Mouse (Mus musculus): ENCODE data around the gene Sf3a2. TPM values are rescaled to one million over a fixed set of nuclear protein-coding genes. Genes with fewer than 3 reads are reported as not detected.

Gene Sf3a2
- total and polyA plus RNA-seq, 2 experiments from 2014 or later: 20.4 to 66.4 TPM

- H3K4me2 ChIP-seq (ENCODE audit: low read depth): no peak overlapping the region
- TF ChIP-seq CTCF (IDR thresholded peaks at IDR 0.05; ENCODE audit: low read depth): no peak
- no peaks in the 10 kb centered on the region for H3K27me3 ChIP-seq (ENCODE audit: insufficient read depth, low read length)
- no peak overlapping the region for H3K27ac ChIP-seq (ENCODE audit: low read depth, low read length)
- no peak for ATAC-seq
- H3K9me3 ChIP-seq (ENCODE audit: low read length): no peaks in the 10 kb centered on the region
- H3K36me3 ChIP-seq (ENCODE audit: insufficient read depth): peaks cover 97% of the 10 kb centered on the region
- H3K9ac ChIP-seq: no peak overlapping the region
- DNase-seq: no peak
- no peak overlapping the region for H3K4me3 ChIP-seq (ENCODE audit: low read depth, low read length)
- WGBS: 96% methylated on average over 4 of the region's 4 CpGs
- peaks cover 6% of the 10 kb centered on the region; the same call in 1 of the 2 replicates for H3K4me1 ChIP-seq (ENCODE audit: insufficient read depth)
Measured at GRCm38 (mm10) chr10:80775731-80776130, 22.3 kb upstream of the Sf3a2 start.

DNA sequence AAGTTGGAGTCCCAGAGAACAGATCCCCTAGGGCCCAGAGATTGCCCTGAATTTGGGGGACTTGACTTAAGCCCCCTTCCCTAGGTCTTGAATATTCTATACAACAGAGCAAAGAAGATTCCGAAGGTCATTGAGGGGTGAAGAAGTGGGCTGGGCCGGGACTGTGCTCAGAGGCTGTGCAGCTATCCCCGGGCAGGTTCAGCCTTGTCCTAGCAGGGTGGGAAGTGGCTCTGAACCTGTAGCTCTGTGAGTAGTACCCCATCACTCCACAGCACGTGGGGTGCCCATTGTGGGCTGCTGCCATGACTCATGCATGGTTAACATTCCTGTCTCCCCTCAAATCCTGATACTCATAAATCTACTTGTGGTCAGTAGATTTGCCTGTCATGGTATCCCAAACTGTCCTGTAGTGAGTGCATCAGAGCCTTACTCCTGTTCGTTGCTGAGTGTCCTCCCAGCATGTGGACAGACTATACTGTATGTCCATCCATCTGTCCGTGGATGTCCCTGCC lies 21.6 kb upstream of the Sf3a2 start:
- Histone ChIP-seq H3K4me3 (ENCODE audit: low read depth, low read length) (no peak overlapping the region), H3K4me1 (ENCODE audit: insufficient read depth) (peaks cover 6% of the 10 kb centered on the region; the same call in 1 of the 2 replicates), H3K27me3 (ENCODE audit: insufficient read depth, low read length) (no peaks in the 10 kb centered on the region), H3K36me3 (ENCODE audit: insufficient read depth) (peaks cover 97% of the 10 kb centered on the region), H3K4me2 (ENCODE audit: low read depth) (no peak overlapping the region), H3K27ac (ENCODE audit: low read depth, low read length) (no peak overlapping the region), H3K9ac (no peak overlapping the region), H3K9me3 (ENCODE audit: low read length) (no peaks in the 10 kb centered on the region)
- DNase-seq: no peak
- TF ChIP-seq CTCF (IDR thresholded peaks at IDR 0.05; ENCODE audit: low read depth): no peak
- no peak for ATAC-seq
- 95% methylated on average over 6 of the region's 6 CpGs for WGBS

GRCm38 (mm10) chr10:80777123-80777522 lies 20.9 kb upstream of the Sf3a2 start:
- Histone ChIP-seq H3K4me2 (ENCODE audit: low read depth) (no peak overlapping the region), H3K9me3 (ENCODE audit: low read length) (no peaks in the 10 kb centered on the region), H3K27me3 (ENCODE audit: insufficient read depth, low read length) (no peaks in the 10 kb centered on the region), H3K9ac (no peak overlapping the region), H3K27ac (ENCODE audit: low read depth, low read length) (no peak overlapping the region), H3K4me3 (ENCODE audit: low read depth, low read length) (no peak overlapping the region), H3K4me1 (ENCODE audit: insufficient read depth) (peaks cover 6% of the 10 kb centered on the region; the same call in 1 of the 2 replicates), H3K36me3 (ENCODE audit: insufficient read depth) (peaks cover 97% of the 10 kb centered on the region)
- no peak for DNase-seq
- WGBS: 88% methylated on average over 5 of the region's 5 CpGs
- no peak for TF ChIP-seq CTCF (IDR thresholded peaks at IDR 0.05; ENCODE audit: low read depth)
- no peak for ATAC-seq

GRCm38 (mm10) chr10:80779565-80779964 lies 18.4 kb upstream of the Sf3a2 start:
- no peak overlapping the region for H3K27ac ChIP-seq (ENCODE audit: low read depth, low read length)
- no peak overlapping the region for H3K9ac ChIP-seq
- H3K4me1 ChIP-seq (ENCODE audit: insufficient read depth): no peaks in the 10 kb centered on the region
- peaks cover 100% of the 10 kb centered on the region for H3K36me3 ChIP-seq (ENCODE audit: insufficient read depth)
- DNase-seq (no peak), ATAC-seq (no peak)
- no peaks in the 10 kb centered on the region for H3K27me3 ChIP-seq (ENCODE audit: insufficient read depth, low read length)
- no peaks in the 10 kb centered on the region for H3K9me3 ChIP-seq (ENCODE audit: low read length)
- no peak overlapping the region for H3K4me2 ChIP-seq (ENCODE audit: low read depth)
- TF ChIP-seq CTCF (IDR thresholded peaks at IDR 0.05; ENCODE audit: low read depth): no peak
- H3K4me3 ChIP-seq (ENCODE audit: low read depth, low read length): no peak overlapping the region

- Histone ChIP-seq H3K9ac (no peak overlapping the region), H3K9me3 (ENCODE audit: low read length) (no peaks in the 10 kb centered on the region), H3K27me3 (ENCODE audit: insufficient read depth, low read length) (no peaks in the 10 kb centered on the region), H3K27ac (ENCODE audit: low read depth, low read length) (no peak overlapping the region), H3K4me2 (ENCODE audit: low read depth) (no peak overlapping the region), H3K4me3 (ENCODE audit: low read depth, low read length) (no peak overlapping the region), H3K36me3 (ENCODE audit: insufficient read depth) (peaks cover 100% of the 10 kb centered on the region), H3K4me1 (ENCODE audit: insufficient read depth) (no peaks in the 10 kb centered on the region)
- no peak for TF ChIP-seq CTCF (IDR thresholded peaks at IDR 0.05; ENCODE audit: low read depth)
- 98% methylated on average over 2 of the region's 2 CpGs for WGBS
- DNase-seq: no peak
- ATAC-seq: no peak
Measured at GRCm38 (mm10) chr10:80784302-80784701, 13.7 kb upstream of the Sf3a2 start.

DNA sequence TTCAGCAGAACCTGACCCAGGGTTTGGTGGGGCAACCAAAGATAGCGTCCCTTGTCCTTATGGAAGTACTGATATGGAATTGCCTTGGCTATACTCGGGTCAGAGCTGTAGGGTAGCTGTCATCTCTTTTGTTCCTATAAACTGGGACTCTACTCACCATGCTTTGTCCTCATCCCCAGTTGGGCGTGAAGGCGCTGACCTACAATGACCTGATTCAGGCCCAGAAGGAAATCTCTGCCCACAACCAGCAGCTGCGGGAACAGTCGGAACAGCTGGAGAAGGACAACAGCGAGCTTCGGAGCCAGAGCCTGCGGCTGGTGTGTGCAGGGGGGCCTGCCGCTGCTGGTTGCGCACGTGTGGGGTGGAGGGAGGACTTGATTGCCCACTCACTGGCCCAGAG lies 13.1 kb upstream of the Sf3a2 start:
- H3K4me1 ChIP-seq (ENCODE audit: insufficient read depth): no peaks in the 10 kb centered on the region
- ATAC-seq: no peak
- H3K4me2 ChIP-seq (ENCODE audit: low read depth): no peak overlapping the region
- H3K9ac ChIP-seq: no peak overlapping the region
- no peak for TF ChIP-seq CTCF (IDR thresholded peaks at IDR 0.05; ENCODE audit: low read depth)
- peaks cover 99% of the 10 kb centered on the region for H3K36me3 ChIP-seq (ENCODE audit: insufficient read depth)
- 81% methylated on average over 12 of the region's 12 CpGs for WGBS
- H3K27me3 ChIP-seq (ENCODE audit: insufficient read depth, low read length): no peaks in the 10 kb centered on the region
- H3K9me3 ChIP-seq (ENCODE audit: low read length): no peaks in the 10 kb centered on the region
- no peak for DNase-seq
- H3K4me3 ChIP-seq (ENCODE audit: low read depth, low read length): no peak overlapping the region
- H3K27ac ChIP-seq (ENCODE audit: low read depth, low read length): no peak overlapping the region

- no peak overlapping the region for H3K4me2 ChIP-seq (ENCODE audit: low read depth)
- 94% methylated on average over 11 of the region's 11 CpGs for WGBS
- TF ChIP-seq CTCF (IDR thresholded peaks at IDR 0.05; ENCODE audit: low read depth): no peak
- H3K4me1 ChIP-seq (ENCODE audit: insufficient read depth): no peaks in the 10 kb centered on the region
- H3K4me3 ChIP-seq (ENCODE audit: low read depth, low read length): no peak overlapping the region
- no peak overlapping the region for H3K27ac ChIP-seq (ENCODE audit: low read depth, low read length)
- DNase-seq: no peak
- no peaks in the 10 kb centered on the region for H3K27me3 ChIP-seq (ENCODE audit: insufficient read depth, low read length)
- no peak for ATAC-seq
- peaks cover 99% of the 10 kb centered on the region for H3K36me3 ChIP-seq (ENCODE audit: insufficient read depth)
- H3K9me3 ChIP-seq (ENCODE audit: low read length): no peaks in the 10 kb centered on the region
- H3K9ac ChIP-seq: no peak overlapping the region
Measured at GRCm38 (mm10) chr10:80785963-80786362, 12.0 kb upstream of the Sf3a2 start.
